Mouse (Mus musculus): ENCODE results near the gene Ogfod1. TPM values are rescaled to one million over a fixed set of nuclear protein-coding genes. Genes with fewer than 3 reads are reported as not detected.

Ogfod1 gene
- total and polyA plus RNA-seq, 2 experiments from 2014 or later: 5.4 to 19.6 TPM

DNA sequence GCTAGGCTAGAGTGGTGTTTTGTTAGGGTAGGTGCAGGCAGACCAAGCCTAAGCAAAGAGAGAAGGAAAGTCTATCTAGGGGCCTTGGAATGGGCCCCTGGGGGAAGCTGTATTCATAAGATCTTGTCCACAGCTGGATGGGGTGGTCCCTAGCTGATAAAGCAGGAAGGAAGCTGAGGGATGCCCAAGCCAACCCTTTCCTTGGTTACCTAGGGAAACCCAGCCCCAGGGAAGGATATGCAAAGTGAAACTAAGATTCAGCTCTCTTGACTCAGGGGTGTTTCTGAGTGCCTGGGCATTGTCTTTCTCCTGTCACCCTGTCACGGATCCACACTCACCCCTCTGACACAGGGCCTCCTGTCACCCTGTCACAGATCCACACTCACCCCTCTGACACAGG is 76.4 kb downstream of the Ogfod1 start:
- DNase-seq (ENCODE audit: low spot score): no peak
- 0 out of 2 replicates have a peak, but pooled peaks cover 3% of the 10 kb centered on the region for H3K4me1 ChIP-seq (ENCODE audit: control insufficient read depth, insufficient read depth)
- 25% methylated on average over 1 of the region's 1 CpGs for WGBS

DNA sequence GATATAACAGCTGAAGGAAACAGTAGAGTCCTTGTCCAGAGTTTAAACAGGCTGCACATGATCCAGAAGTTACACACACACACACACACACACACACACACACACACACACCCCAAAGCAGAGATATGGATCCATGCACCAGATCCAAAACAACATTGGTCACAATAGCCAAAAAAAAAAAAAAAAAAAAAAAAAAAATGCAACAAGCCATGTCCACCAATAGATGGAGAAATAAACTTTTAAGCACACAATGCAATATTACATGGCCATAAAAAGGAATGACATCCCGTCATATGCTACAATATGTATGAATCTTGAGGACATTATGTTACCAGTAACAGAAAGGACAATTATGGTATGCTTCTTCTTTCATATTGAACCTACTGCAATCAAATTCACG is 77.0 kb downstream of the Ogfod1 start:
- Histone ChIP-seq H3K4me1 (ENCODE audit: control insufficient read depth, insufficient read depth) (0 out of 2 replicates have a peak, but pooled peaks cover 3% of the 10 kb centered on the region), H3K27ac (ENCODE audit: low read depth) (no peak overlapping the region), H3K9ac (replicated peaks; ENCODE audit: low read depth, low read length) (no peak overlapping the region), H3K4me3 (ENCODE audit: low read depth, low read length) (no peak overlapping the region), H3K9me3 (replicated peaks; ENCODE audit: control insufficient read depth, low read length) (no peaks in the 10 kb centered on the region), H3K4me2 (ENCODE audit: low read depth, low read length) (no peak overlapping the region), H3K36me3 (replicated peaks; ENCODE audit: control insufficient read depth, insufficient read depth, low read length) (no peaks in the 10 kb centered on the region), H3K27me3 (ENCODE audit: control insufficient read depth, insufficient read depth, low read length) (no peaks in the 10 kb centered on the region)
- 79% methylated on average over 2 of the region's 2 CpGs for WGBS
- TF ChIP-seq CTCF (IDR thresholded peaks at IDR 0.05; ENCODE audit: low read depth) (no peak), EP300 (IDR thresholded peaks at IDR 0.05; ENCODE audit: low read depth) (no peak)
- no peak for ATAC-seq (ENCODE audit: insufficient read depth, low read depth)
- DNase-seq (ENCODE audit: low spot score): no peak

More for the DNA sequence above, 76.4 kb downstream of the Ogfod1 start:
- TF ChIP-seq CTCF (IDR thresholded peaks at IDR 0.05; ENCODE audit: low read depth) (no peak), EP300 (IDR thresholded peaks at IDR 0.05; ENCODE audit: low read depth) (no peak)
- Histone ChIP-seq H3K9ac (replicated peaks; ENCODE audit: low read depth, low read length) (no peak overlapping the region), H3K4me3 (ENCODE audit: low read depth, low read length) (no peak overlapping the region), H3K36me3 (replicated peaks; ENCODE audit: control insufficient read depth, insufficient read depth, low read length) (no peaks in the 10 kb centered on the region), H3K9me3 (replicated peaks; ENCODE audit: control insufficient read depth, low read length) (no peaks in the 10 kb centered on the region), H3K4me2 (ENCODE audit: low read depth, low read length) (no peak overlapping the region), H3K27me3 (ENCODE audit: control insufficient read depth, insufficient read depth, low read length) (no peaks in the 10 kb centered on the region), H3K27ac (ENCODE audit: low read depth) (no peak overlapping the region)
- no peak for ATAC-seq (ENCODE audit: insufficient read depth, low read depth)

Other genes with a start within 250 kb of the Ogfod1 start
- 7.1 and 10.7 TPM in 2 replicates for gene Gnao1, start 227.2 kb upstream of the Ogfod1 start, total RNA-seq (2014; rRNA removed; ENCODE audit: low replicate concordance)
- gene Gnao1, start 227.2 kb upstream of the Ogfod1 start, polyA plus RNA-seq (2015; fragmentation: Nextera tagmentation; extraction: Ambion mirVana): 5.9 and 8.4 TPM in 2 replicates
- gene Amfr, start 24.4 kb upstream of the Ogfod1 start, total RNA-seq (2014; rRNA removed; ENCODE audit: low replicate concordance): 143 and 148 TPM in 2 replicates
- 52.8 and 57.0 TPM in 2 replicates for gene Amfr, start 24.4 kb upstream of the Ogfod1 start, polyA plus RNA-seq (2015; fragmentation: Nextera tagmentation; extraction: Ambion mirVana)
- gene Nudt21, start 167 bp upstream of the Ogfod1 start, total RNA-seq (2014; rRNA removed; ENCODE audit: low replicate concordance): 26.0 and 38.9 TPM in 2 replicates
- 56.7 and 61.5 TPM in 2 replicates for gene Nudt21, start 167 bp upstream of the Ogfod1 start, polyA plus RNA-seq (2015; fragmentation: Nextera tagmentation; extraction: Ambion mirVana)
- 10.1 and 12.6 TPM in 2 replicates for gene Bbs2, start 61.7 kb downstream of the Ogfod1 start, total RNA-seq (2014; rRNA removed; ENCODE audit: low replicate concordance)
- gene Bbs2, start 61.7 kb downstream of the Ogfod1 start, polyA plus RNA-seq (2015; fragmentation: Nextera tagmentation; extraction: Ambion mirVana): 9.1 and 9.5 TPM in 2 replicates
- not detected in 2 replicates for gene Mt4, start 100.0 kb downstream of the Ogfod1 start, total RNA-seq (2014; rRNA removed; ENCODE audit: low replicate concordance)
- gene Mt4, start 100.0 kb downstream of the Ogfod1 start, polyA plus RNA-seq (2015; fragmentation: Nextera tagmentation; extraction: Ambion mirVana): not detected in 2 replicates
- 145 and 217 TPM in 2 replicates for gene Mt3, start 115.4 kb downstream of the Ogfod1 start, total RNA-seq (2014; rRNA removed; ENCODE audit: low replicate concordance)
- 67.4 and 72.3 TPM in 2 replicates for gene Mt3, start 115.4 kb downstream of the Ogfod1 start, polyA plus RNA-seq (2015; fragmentation: Nextera tagmentation; extraction: Ambion mirVana)
- gene Mt2, start 135.5 kb downstream of the Ogfod1 start, total RNA-seq (2014; rRNA removed; ENCODE audit: low replicate concordance): 87.5 and 117 TPM in 2 replicates
- 65.7 and 83.0 TPM in 2 replicates for gene Mt2, start 135.5 kb downstream of the Ogfod1 start, polyA plus RNA-seq (2015; fragmentation: Nextera tagmentation; extraction: Ambion mirVana)
- gene Mt1, start 141.9 kb downstream of the Ogfod1 start, total RNA-seq (2014; rRNA removed; ENCODE audit: low replicate concordance): 1,123 and 1,581 TPM in 2 replicates
- gene Mt1, start 141.9 kb downstream of the Ogfod1 start, polyA plus RNA-seq (2015; fragmentation: Nextera tagmentation; extraction: Ambion mirVana): 783 and 795 TPM in 2 replicates
- gene Nup93, start 177.4 kb downstream of the Ogfod1 start, total RNA-seq (2014; rRNA removed; ENCODE audit: low replicate concordance): 21.9 and 71.8 TPM in 2 replicates
- gene Nup93, start 177.4 kb downstream of the Ogfod1 start, polyA plus RNA-seq (2015; fragmentation: Nextera tagmentation; extraction: Ambion mirVana): 29.8 and 31.4 TPM in 2 replicates

Measured in heart, postnatal 0 days (tissue).